Mouse (Mus musculus): ENCODE results near the gene Pfas. TPM values are rescaled to one million over a fixed set of nuclear protein-coding genes. Genes with fewer than 3 reads are reported as not detected.
"Not testable (repeated sequence)": the region's sequence is repeated elsewhere in the genome, so short reads cannot be mapped to it uniquely, and the experiment has no call there.

Gene Pfas
- polyA plus RNA-seq, 1 experiment from 2014 or later: 36.6 TPM

GRCm38 (mm10) chr11:68947542-68947993, 60.7 kb downstream of the Pfas start:
- H3K9me3 ChIP-seq (ENCODE audit: control insufficient read depth, low read depth, low read length): no peaks in the 10 kb centered on the region
- no peaks in the 10 kb centered on the region for H3K36me3 ChIP-seq (ENCODE audit: control insufficient read depth, insufficient read depth, low read length)
- H3K27ac ChIP-seq (ENCODE audit: low read length): no peak overlapping the region
- no peak for ATAC-seq (ENCODE audit: insufficient number of reproducible peaks, insufficient read depth, low FRiP score, low read depth)
- 6% methylated on average over 12 of the region's 12 CpGs for WGBS
- H3K4me1 ChIP-seq (ENCODE audit: control insufficient read depth, insufficient read depth, low read length): 0 out of 2 replicates have a peak, but pooled peaks cover 8% of the 10 kb centered on the region
- no peak overlapping the region for H3K9ac ChIP-seq (replicated peaks; ENCODE audit: low read depth, low read length)
- peak overlapping the region; percentile 17; the same call in 1 of the 2 replicates for H3K4me3 ChIP-seq (ENCODE audit: low read depth, low read length)
- no peaks in the 10 kb centered on the region for H3K27me3 ChIP-seq (ENCODE audit: control insufficient read depth, insufficient read depth, low read length)
- H3K4me2 ChIP-seq (replicated peaks; ENCODE audit: low read depth, low read length): peak overlapping the region; percentile 31; the same call in 1 of the 2 replicates

GRCm38 (mm10) chr11:68946806-68947440, 61.3 kb downstream of the Pfas start:
- Histone ChIP-seq H3K27ac (ENCODE audit: low read length) (no peak overlapping the region), H3K9me3 (ENCODE audit: control insufficient read depth, low read depth, low read length) (no peaks in the 10 kb centered on the region), H3K4me3 (ENCODE audit: low read depth, low read length) (peak overlapping the region; percentile 17; the same call in 1 of the 2 replicates), H3K9ac (replicated peaks; ENCODE audit: low read depth, low read length) (peak overlapping the region; percentile 14; the same call in 1 of the 2 replicates), H3K4me1 (ENCODE audit: control insufficient read depth, insufficient read depth, low read length) (0 out of 2 replicates have a peak, but pooled peaks cover 8% of the 10 kb centered on the region), H3K4me2 (replicated peaks; ENCODE audit: low read depth, low read length) (peak overlapping the region; percentile 31), H3K36me3 (ENCODE audit: control insufficient read depth, insufficient read depth, low read length) (no peaks in the 10 kb centered on the region), H3K27me3 (ENCODE audit: control insufficient read depth, insufficient read depth, low read length) (no peaks in the 10 kb centered on the region)
- no peak for ATAC-seq (ENCODE audit: insufficient number of reproducible peaks, insufficient read depth, low FRiP score, low read depth)
- whole genome bisulfite sequencing: 11% methylated on average over 16 of the region's 16 CpGs

- Histone ChIP-seq H3K4me3 (ENCODE audit: low read depth, low read length) (no peak overlapping the region), H3K9me3 (ENCODE audit: control insufficient read depth, low read depth, low read length) (no peaks in the 10 kb centered on the region), H3K27me3 (ENCODE audit: control insufficient read depth, insufficient read depth, low read length) (no peaks in the 10 kb centered on the region), H3K27ac (ENCODE audit: low read length) (no peak overlapping the region), H3K9ac (replicated peaks; ENCODE audit: low read depth, low read length) (no peak overlapping the region), H3K4me2 (replicated peaks; ENCODE audit: low read depth, low read length) (no peak overlapping the region), H3K4me1 (ENCODE audit: control insufficient read depth, insufficient read depth, low read length) (0 out of 2 replicates have a peak, but pooled peaks cover 8% of the 10 kb centered on the region), H3K36me3 (ENCODE audit: control insufficient read depth, insufficient read depth, low read length) (no peaks in the 10 kb centered on the region)
- ATAC-seq (ENCODE audit: insufficient number of reproducible peaks, insufficient read depth, low FRiP score, low read depth): no peak
- WGBS: 93% methylated on average over 4 of the region's 4 CpGs
These were observed 62.3 kb downstream of the Pfas start for GRCm38 (mm10) chr11:68946001-68946400.

GRCm38 (mm10) chr11:68945245-68945644, 63.0 kb downstream of the Pfas start:
- Histone ChIP-seq H3K9me3 (ENCODE audit: control insufficient read depth, low read depth, low read length) (no peaks in the 10 kb centered on the region), H3K9ac (replicated peaks; ENCODE audit: low read depth, low read length) (no peak overlapping the region), H3K27ac (ENCODE audit: low read length) (no peak overlapping the region), H3K4me1 (ENCODE audit: control insufficient read depth, insufficient read depth, low read length) (peaks cover 12% of the 10 kb centered on the region; the same call in 1 of the 2 replicates), H3K27me3 (ENCODE audit: control insufficient read depth, insufficient read depth, low read length) (no peaks in the 10 kb centered on the region), H3K36me3 (ENCODE audit: control insufficient read depth, insufficient read depth, low read length) (no peaks in the 10 kb centered on the region), H3K4me2 (replicated peaks; ENCODE audit: low read depth, low read length) (no peak overlapping the region), H3K4me3 (ENCODE audit: low read depth, low read length) (no peak overlapping the region)
- ATAC-seq (ENCODE audit: insufficient number of reproducible peaks, insufficient read depth, low FRiP score, low read depth): no peak
- WGBS: 81% methylated on average over 2 of the region's 2 CpGs

- Histone ChIP-seq H3K9ac (replicated peaks; ENCODE audit: low read depth, low read length) (no peak overlapping the region), H3K27ac (ENCODE audit: low read length) (no peak overlapping the region), H3K4me1 (ENCODE audit: control insufficient read depth, insufficient read depth, low read length) (peaks cover 13% of the 10 kb centered on the region; the same call in 1 of the 2 replicates), H3K27me3 (ENCODE audit: control insufficient read depth, insufficient read depth, low read length) (no peaks in the 10 kb centered on the region), H3K4me3 (ENCODE audit: low read depth, low read length) (no peak overlapping the region), H3K4me2 (replicated peaks; ENCODE audit: low read depth, low read length) (no peak overlapping the region), H3K9me3 (ENCODE audit: control insufficient read depth, low read depth, low read length) (no peaks in the 10 kb centered on the region), H3K36me3 (ENCODE audit: control insufficient read depth, insufficient read depth, low read length) (no peaks in the 10 kb centered on the region)
- ATAC-seq (ENCODE audit: insufficient number of reproducible peaks, insufficient read depth, low FRiP score, low read depth): no peak
- WGBS: 84% methylated on average over 8 of the region's 8 CpGs
These were observed 65.5 kb downstream of the Pfas start for GRCm38 (mm10) chr11:68942731-68943130.

GRCm38 (mm10) chr11:68940516-68940915, 67.7 kb downstream of the Pfas start:
- Histone ChIP-seq H3K9ac (replicated peaks; ENCODE audit: low read depth, low read length) (peak overlapping the region; percentile 0; the same call in 1 of the 2 replicates), H3K9me3 (ENCODE audit: control insufficient read depth, low read depth, low read length) (no peaks in the 10 kb centered on the region), H3K27ac (ENCODE audit: low read length) (no peak overlapping the region; the same call in 1 of the 2 replicates), H3K27me3 (ENCODE audit: control insufficient read depth, insufficient read depth, low read length) (no peaks in the 10 kb centered on the region), H3K4me1 (ENCODE audit: control insufficient read depth, insufficient read depth, low read length) (peaks cover 6% of the 10 kb centered on the region; the same call in 1 of the 2 replicates), H3K4me3 (ENCODE audit: low read depth, low read length) (peak overlapping the region; percentile 31), H3K36me3 (ENCODE audit: control insufficient read depth, insufficient read depth, low read length) (no peaks in the 10 kb centered on the region), H3K4me2 (replicated peaks; ENCODE audit: low read depth, low read length) (peak overlapping the region; percentile 59)
- WGBS: 47% methylated on average over 4 of the region's 4 CpGs
- ATAC-seq (ENCODE audit: insufficient number of reproducible peaks, insufficient read depth, low FRiP score, low read depth): no peak

GRCm38 (mm10) chr11:68939451-68940304, 68.6 kb downstream of the Pfas start:
- Histone ChIP-seq H3K9me3 (ENCODE audit: control insufficient read depth, low read depth, low read length) (no peaks in the 10 kb centered on the region), H3K27me3 (ENCODE audit: control insufficient read depth, insufficient read depth, low read length) (no peaks in the 10 kb centered on the region), H3K36me3 (ENCODE audit: control insufficient read depth, insufficient read depth, low read length) (no peaks in the 10 kb centered on the region), H3K4me3 (ENCODE audit: low read depth, low read length) (peak overlapping the region; percentile 31), H3K27ac (ENCODE audit: low read length) (peak overlapping the region; percentile 44; the same call in 1 of the 2 replicates), H3K4me2 (replicated peaks; ENCODE audit: low read depth, low read length) (peak overlapping the region; percentile 59), H3K9ac (replicated peaks; ENCODE audit: low read depth, low read length) (peak overlapping the region; percentile 0; the same call in 1 of the 2 replicates), H3K4me1 (ENCODE audit: control insufficient read depth, insufficient read depth, low read length) (peaks cover 6% of the 10 kb centered on the region; the same call in 1 of the 2 replicates)
- WGBS: 1% methylated on average over 16 of the region's 16 CpGs
- peak; percentile 98 for ATAC-seq (ENCODE audit: insufficient number of reproducible peaks, insufficient read depth, low FRiP score, low read depth)

- 82% methylated on average over 4 of the region's 4 CpGs for WGBS
- H3K36me3 ChIP-seq (ENCODE audit: control insufficient read depth, insufficient read depth, low read length); H3K4me2 ChIP-seq (replicated peaks; ENCODE audit: low read depth, low read length); ATAC-seq (ENCODE audit: insufficient number of reproducible peaks, insufficient read depth, low FRiP score, low read depth); H3K4me1 ChIP-seq (ENCODE audit: control insufficient read depth, insufficient read depth, low read length); H3K27me3 ChIP-seq (ENCODE audit: control insufficient read depth, insufficient read depth, low read length); H3K9me3 ChIP-seq (ENCODE audit: control insufficient read depth, low read depth, low read length); H3K4me3 ChIP-seq (ENCODE audit: low read depth, low read length); H3K27ac ChIP-seq (ENCODE audit: low read length); H3K9ac ChIP-seq (replicated peaks; ENCODE audit: low read depth, low read length): not testable (repeated sequence)
These were observed 71.3 kb downstream of the Pfas start for GRCm38 (mm10) chr11:68936951-68937350.

All from stomach, embryonic 14.5 days (tissue).